Mouse (Mus musculus) v-Abl transformed pro-B cells (cell line): ENCODE measurements around the gene Gcsh.

ENCODE experiments used
- in situ Hi-C, 2 experiments: fragments of 400-800 bp; cut with MboI; formaldehyde crosslinking; loops; one replicate each; pipeline ENCODE4 v1.15.1; 2025; ENCODE audit not compliant: unreplicated experiment in 2 of 2

Gcsh gene

GRCm38 (mm10) chr8:116934976-116935375 lies 58.4 kb downstream of the Gcsh start:
- in situ Hi-C loops, result no loop called here
